Mouse (Mus musculus) liver, adult 2 months (tissue): ENCODE measurements around the gene Nr3c2.

Experiments used
- CTCF ChIP-seq: fragments of 200-500 bp; IDR thresholded peaks from 2 replicates; pipeline ENCODE4 v1.5.1; 2011; ENCODE audit warnings: low read depth, low read length, control low read depth
- POLR2A ChIP-seq: fragments of 200-500 bp; IDR thresholded peaks from 2 replicates; pipeline ENCODE4 v1.6.1; 2011; ENCODE audit warnings: low read length, control low read depth; ENCODE audit not compliant: insufficient read depth; ENCODE audit errors: extremely low read depth

- TF ChIP-seq POLR2A (no peak), CTCF (no peak)
Observed at GRCm38 (mm10) chr8:77215191-77215590, 315.9 kb downstream of the Nr3c2 start.
